Mouse (Mus musculus): ENCODE results near the gene Ttc27. TPM values are rescaled to one million over a fixed set of nuclear protein-coding genes. Genes with fewer than 3 reads are reported as not detected.

The Ttc27 gene
- polyA plus RNA-seq, 1 experiment from 2014 or later: 17.7 TPM

DNA sequence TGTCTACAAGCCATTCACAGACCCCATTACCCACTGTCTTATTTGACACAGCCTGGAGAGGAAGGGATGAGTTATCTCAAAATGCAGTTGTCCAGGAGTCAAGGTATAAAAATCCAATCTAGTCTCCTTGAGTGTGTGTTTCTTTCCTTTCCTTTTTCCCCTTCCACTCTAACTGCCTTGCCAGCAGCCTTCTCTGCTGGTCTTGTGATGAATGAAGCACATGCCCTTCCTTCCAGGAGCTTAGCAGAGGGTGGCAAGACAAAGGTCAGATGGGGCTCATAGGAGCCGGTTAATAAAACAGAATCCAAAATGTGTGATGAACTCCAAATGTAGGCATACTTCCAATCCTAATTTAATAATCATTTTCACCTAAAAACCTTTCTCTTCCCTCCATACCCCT lies 156.2 kb downstream of the Ttc27 start:
- Histone ChIP-seq H3K36me3 (ENCODE audit: control insufficient read depth, insufficient read depth, low read length) (no peaks in the 10 kb centered on the region), H3K4me3 (ENCODE audit: low read depth, low read length) (no peak overlapping the region), H3K9me3 (replicated peaks; ENCODE audit: control insufficient read depth, low read length, poor library complexity, severe bottlenecking) (no peaks in the 10 kb centered on the region; the same call in 1 of the 2 replicates), H3K4me1 (ENCODE audit: control insufficient read depth, insufficient read depth, low read length) (no peaks in the 10 kb centered on the region), H3K9ac (ENCODE audit: low read depth, low read length) (no peak overlapping the region), H3K4me2 (ENCODE audit: low read length) (no peak overlapping the region), H3K27ac (ENCODE audit: low read length) (no peak overlapping the region), H3K27me3 (ENCODE audit: control insufficient read depth, insufficient read depth, low read depth, low read length) (no peaks in the 10 kb centered on the region)
- WGBS: 93% methylated on average over 1 of the region's 1 CpGs
- no peak for ATAC-seq

DNA sequence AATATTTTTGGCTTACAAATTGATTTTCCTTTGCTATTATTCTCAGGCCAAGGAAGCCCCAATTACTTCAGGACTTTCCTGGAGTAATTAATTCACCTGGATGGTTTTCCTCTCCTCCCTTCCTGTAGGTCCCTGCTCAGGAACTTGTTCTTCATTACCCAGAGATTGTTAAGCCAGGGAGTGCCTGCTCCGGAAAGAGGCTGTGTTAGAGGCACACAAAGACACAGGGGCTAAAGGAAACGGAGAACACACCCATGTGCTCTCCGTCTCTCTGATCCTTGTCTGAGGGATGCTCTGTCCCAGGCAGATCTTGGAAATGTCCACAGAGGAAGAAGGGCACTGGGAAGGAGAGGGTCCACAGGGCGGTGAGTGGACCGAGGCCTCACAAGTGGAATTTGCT lies 158.2 kb downstream of the Ttc27 start:
- H3K4me3 ChIP-seq (ENCODE audit: low read depth, low read length): no peak overlapping the region
- no peak for ATAC-seq
- no peak overlapping the region for H3K27ac ChIP-seq (ENCODE audit: low read length)
- WGBS: 88% methylated on average over 5 of the region's 5 CpGs
- H3K36me3 ChIP-seq (ENCODE audit: control insufficient read depth, insufficient read depth, low read length): no peaks in the 10 kb centered on the region
- H3K4me1 ChIP-seq (ENCODE audit: control insufficient read depth, insufficient read depth, low read length): no peaks in the 10 kb centered on the region
- H3K27me3 ChIP-seq (ENCODE audit: control insufficient read depth, insufficient read depth, low read depth, low read length): no peaks in the 10 kb centered on the region
- H3K9me3 ChIP-seq (replicated peaks; ENCODE audit: control insufficient read depth, low read length, poor library complexity, severe bottlenecking): no peaks in the 10 kb centered on the region; the same call in 1 of the 2 replicates
- H3K9ac ChIP-seq (ENCODE audit: low read depth, low read length): no peak overlapping the region
- H3K4me2 ChIP-seq (ENCODE audit: low read length): no peak overlapping the region

DNA sequence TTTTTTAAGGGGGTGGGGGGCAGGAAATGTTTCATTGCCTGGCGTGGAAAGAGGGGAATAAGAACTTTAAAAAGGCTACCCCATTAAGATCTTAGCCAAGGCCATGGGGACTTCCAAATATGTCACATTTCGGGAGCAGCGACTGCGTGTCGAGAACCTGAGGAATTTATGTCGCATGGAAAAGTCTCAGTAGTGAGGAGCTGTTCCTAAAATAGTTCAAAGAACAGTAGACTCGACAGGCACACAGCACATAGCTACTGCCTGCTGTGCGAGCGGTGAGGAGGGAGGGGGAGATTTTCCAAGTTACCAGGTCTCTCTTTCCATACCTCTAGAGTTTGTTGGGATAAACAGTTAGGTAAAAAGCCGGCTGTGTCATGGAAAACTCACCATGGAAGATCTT lies 159.4 kb downstream of the Ttc27 start:
- H3K36me3 ChIP-seq (ENCODE audit: control insufficient read depth, insufficient read depth, low read length): no peaks in the 10 kb centered on the region
- H3K4me1 ChIP-seq (ENCODE audit: control insufficient read depth, insufficient read depth, low read length): no peaks in the 10 kb centered on the region
- H3K9ac ChIP-seq (ENCODE audit: low read depth, low read length): no peak overlapping the region
- no peaks in the 10 kb centered on the region for H3K27me3 ChIP-seq (ENCODE audit: control insufficient read depth, insufficient read depth, low read depth, low read length)
- H3K27ac ChIP-seq (ENCODE audit: low read length): no peak overlapping the region
- WGBS: 79% methylated on average over 10 of the region's 10 CpGs
- H3K9me3 ChIP-seq (replicated peaks; ENCODE audit: control insufficient read depth, low read length, poor library complexity, severe bottlenecking): no peaks in the 10 kb centered on the region; the same call in 1 of the 2 replicates
- no peak overlapping the region for H3K4me2 ChIP-seq (ENCODE audit: low read length)
- H3K4me3 ChIP-seq (ENCODE audit: low read depth, low read length): no peak overlapping the region
- ATAC-seq: no peak

DNA sequence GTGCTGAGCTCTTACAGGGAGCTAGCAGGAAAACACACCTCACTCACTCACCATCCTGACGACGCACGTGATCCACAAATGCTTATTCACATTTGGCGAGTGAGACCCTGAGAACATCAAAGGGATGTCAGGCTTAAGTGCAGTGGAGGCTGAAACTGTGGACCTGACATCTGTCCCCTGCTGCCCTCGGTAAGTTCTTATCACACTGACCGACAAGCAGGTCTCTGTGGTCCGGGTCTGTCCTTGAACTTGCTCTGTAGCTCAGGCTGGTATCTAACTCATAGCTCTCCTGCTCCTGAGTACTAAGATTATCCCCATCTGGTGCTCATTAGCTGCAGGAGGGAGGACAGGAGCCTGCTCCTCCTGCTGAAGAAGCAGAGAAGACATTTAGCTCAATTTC lies 162.2 kb downstream of the Ttc27 start:
- Histone ChIP-seq H3K9ac (ENCODE audit: low read depth, low read length) (no peak overlapping the region), H3K4me3 (ENCODE audit: low read depth, low read length) (no peak overlapping the region), H3K27ac (ENCODE audit: low read length) (no peak overlapping the region), H3K27me3 (ENCODE audit: control insufficient read depth, insufficient read depth, low read depth, low read length) (no peaks in the 10 kb centered on the region), H3K4me1 (ENCODE audit: control insufficient read depth, insufficient read depth, low read length) (no peaks in the 10 kb centered on the region), H3K4me2 (ENCODE audit: low read length) (no peak overlapping the region), H3K9me3 (replicated peaks; ENCODE audit: control insufficient read depth, low read length, poor library complexity, severe bottlenecking) (no peaks in the 10 kb centered on the region; the same call in 1 of the 2 replicates), H3K36me3 (ENCODE audit: control insufficient read depth, insufficient read depth, low read length) (no peaks in the 10 kb centered on the region)
- WGBS: 68% methylated on average over 7 of the region's 7 CpGs
- no peak for ATAC-seq

DNA sequence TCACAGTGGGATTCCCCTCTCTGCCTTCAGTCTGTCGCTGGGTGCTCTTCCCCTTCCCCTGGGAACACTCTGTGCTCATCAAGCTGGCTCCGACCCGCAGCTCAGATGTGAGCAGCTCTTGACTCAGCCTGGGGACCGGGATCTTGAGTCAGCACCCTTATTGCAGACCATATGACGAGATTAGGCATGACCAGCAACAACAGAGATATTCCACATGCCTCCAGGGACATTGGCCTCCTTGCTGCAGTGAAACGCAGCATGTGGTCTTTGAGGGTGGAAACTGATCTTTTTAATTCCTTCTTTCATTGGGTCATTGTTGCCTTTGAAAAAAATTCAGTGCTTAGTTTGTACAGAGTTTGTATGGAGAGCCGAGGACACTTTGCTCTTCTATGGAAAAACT lies 169.5 kb downstream of the Ttc27 start:
- Histone ChIP-seq H3K27ac (ENCODE audit: low read length) (no peak overlapping the region), H3K27me3 (ENCODE audit: control insufficient read depth, insufficient read depth, low read depth, low read length) (no peaks in the 10 kb centered on the region), H3K4me2 (ENCODE audit: low read length) (no peak overlapping the region), H3K36me3 (ENCODE audit: control insufficient read depth, insufficient read depth, low read length) (no peaks in the 10 kb centered on the region), H3K4me3 (ENCODE audit: low read depth, low read length) (no peak overlapping the region), H3K9ac (ENCODE audit: low read depth, low read length) (no peak overlapping the region), H3K4me1 (ENCODE audit: control insufficient read depth, insufficient read depth, low read length) (no peaks in the 10 kb centered on the region), H3K9me3 (replicated peaks; ENCODE audit: control insufficient read depth, low read length, poor library complexity, severe bottlenecking) (no peaks in the 10 kb centered on the region)
- no peak for ATAC-seq
- 29% methylated on average over 7 of the region's 7 CpGs for WGBS

DNA sequence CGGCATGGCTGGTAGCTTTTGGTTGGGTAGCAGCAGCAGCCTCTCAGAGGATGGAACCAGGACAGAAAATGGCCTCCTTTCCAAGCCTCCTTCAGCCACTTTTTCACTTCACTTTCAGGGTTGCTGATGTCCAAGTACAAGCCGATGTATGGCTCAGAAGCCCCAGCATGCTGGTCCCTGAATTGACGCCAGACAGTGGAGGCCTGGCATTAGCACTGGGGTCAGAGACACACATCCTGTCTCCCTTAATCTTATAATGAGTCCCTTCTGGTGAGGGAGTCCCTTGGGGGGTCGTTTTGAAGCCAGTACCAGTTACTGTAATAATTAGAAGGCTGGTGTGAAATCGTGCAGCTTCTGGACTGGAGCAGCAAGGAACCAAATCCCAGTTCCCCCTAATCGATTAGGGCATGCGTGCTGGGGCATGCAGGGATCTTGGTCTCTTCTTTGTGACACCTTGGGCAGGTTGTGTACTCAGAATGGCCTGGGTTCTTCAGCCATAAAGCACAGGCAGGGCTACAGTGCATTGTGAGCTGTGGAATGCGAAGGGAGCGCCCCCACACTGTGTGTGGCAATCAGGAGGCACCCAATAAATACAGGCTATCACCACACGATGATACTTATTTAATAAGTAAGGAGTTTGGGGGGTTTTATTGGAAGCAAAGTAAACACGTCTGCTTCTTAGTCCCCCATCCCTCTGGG lies 171.5 kb downstream of the Ttc27 start:
- WGBS: 76% methylated on average over 11 of the region's 11 CpGs
- Histone ChIP-seq H3K36me3 (ENCODE audit: control insufficient read depth, insufficient read depth, low read length) (no peaks in the 10 kb centered on the region), H3K9me3 (replicated peaks; ENCODE audit: control insufficient read depth, low read length, poor library complexity, severe bottlenecking) (no peaks in the 10 kb centered on the region), H3K9ac (ENCODE audit: low read depth, low read length) (no peak overlapping the region), H3K27me3 (ENCODE audit: control insufficient read depth, insufficient read depth, low read depth, low read length) (no peaks in the 10 kb centered on the region), H3K4me1 (ENCODE audit: control insufficient read depth, insufficient read depth, low read length) (no peaks in the 10 kb centered on the region), H3K27ac (ENCODE audit: low read length) (no peak overlapping the region), H3K4me3 (ENCODE audit: low read depth, low read length) (no peak overlapping the region), H3K4me2 (ENCODE audit: low read length) (no peak overlapping the region)
- ATAC-seq: no peak

DNA sequence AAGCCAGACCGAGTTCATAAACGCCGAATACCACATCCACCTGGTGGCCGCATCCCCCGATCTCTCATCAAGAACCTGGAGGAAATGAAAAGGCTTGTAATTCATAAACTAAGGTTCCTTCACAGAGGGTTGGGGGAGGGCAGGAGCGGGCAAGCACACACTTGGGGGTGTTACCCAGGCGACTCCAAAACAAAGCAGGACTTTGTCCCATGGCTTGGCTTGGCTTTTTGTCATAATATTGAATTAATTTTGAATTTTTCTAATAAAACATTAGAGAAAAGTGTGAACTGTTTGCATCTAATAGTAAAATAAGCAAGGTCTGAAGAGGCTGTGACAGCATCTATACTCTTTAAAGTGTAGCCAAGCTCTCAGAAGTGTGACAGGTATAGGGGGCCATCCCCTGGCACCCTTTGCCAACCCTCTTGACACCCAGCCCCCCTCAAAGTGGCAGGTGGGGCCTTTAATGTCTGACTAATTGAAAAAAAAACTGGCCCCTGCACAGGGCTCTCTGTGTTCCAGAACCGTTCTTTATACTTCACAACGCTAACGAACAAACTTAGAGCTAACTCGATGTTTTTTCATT lies 172.1 kb downstream of the Ttc27 start:
- Histone ChIP-seq H3K4me2 (ENCODE audit: low read length) (no peak overlapping the region), H3K27ac (ENCODE audit: low read length) (no peak overlapping the region), H3K4me3 (ENCODE audit: low read depth, low read length) (no peak overlapping the region), H3K9ac (ENCODE audit: low read depth, low read length) (no peak overlapping the region), H3K36me3 (ENCODE audit: control insufficient read depth, insufficient read depth, low read length) (no peaks in the 10 kb centered on the region), H3K27me3 (ENCODE audit: control insufficient read depth, insufficient read depth, low read depth, low read length) (no peaks in the 10 kb centered on the region), H3K9me3 (replicated peaks; ENCODE audit: control insufficient read depth, low read length, poor library complexity, severe bottlenecking) (no peaks in the 10 kb centered on the region), H3K4me1 (ENCODE audit: control insufficient read depth, insufficient read depth, low read length) (no peaks in the 10 kb centered on the region)
- no peak for ATAC-seq
- WGBS: 89% methylated on average over 11 of the region's 11 CpGs

DNA sequence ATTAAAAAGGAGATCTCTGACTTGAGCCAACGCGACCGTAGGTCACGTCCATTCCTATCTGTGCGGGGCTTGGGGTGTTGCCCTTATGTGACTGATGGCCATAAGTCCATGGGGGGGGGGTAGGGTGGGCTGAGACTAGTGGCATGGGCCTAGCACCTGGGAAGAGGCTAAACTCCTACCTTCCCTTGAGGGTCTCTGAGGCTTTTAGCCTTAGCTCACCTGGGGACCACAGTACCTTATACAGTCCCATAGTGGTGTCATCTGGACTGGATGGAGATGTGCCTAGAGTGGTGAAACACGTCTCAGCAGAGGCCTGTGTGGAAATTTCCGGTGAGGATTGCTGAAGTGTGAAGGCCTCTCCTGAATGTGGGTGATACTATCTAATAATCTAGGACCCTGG lies 184.9 kb downstream of the Ttc27 start:
- whole genome bisulfite sequencing: 94% methylated on average over 7 of the region's 7 CpGs

DNA sequence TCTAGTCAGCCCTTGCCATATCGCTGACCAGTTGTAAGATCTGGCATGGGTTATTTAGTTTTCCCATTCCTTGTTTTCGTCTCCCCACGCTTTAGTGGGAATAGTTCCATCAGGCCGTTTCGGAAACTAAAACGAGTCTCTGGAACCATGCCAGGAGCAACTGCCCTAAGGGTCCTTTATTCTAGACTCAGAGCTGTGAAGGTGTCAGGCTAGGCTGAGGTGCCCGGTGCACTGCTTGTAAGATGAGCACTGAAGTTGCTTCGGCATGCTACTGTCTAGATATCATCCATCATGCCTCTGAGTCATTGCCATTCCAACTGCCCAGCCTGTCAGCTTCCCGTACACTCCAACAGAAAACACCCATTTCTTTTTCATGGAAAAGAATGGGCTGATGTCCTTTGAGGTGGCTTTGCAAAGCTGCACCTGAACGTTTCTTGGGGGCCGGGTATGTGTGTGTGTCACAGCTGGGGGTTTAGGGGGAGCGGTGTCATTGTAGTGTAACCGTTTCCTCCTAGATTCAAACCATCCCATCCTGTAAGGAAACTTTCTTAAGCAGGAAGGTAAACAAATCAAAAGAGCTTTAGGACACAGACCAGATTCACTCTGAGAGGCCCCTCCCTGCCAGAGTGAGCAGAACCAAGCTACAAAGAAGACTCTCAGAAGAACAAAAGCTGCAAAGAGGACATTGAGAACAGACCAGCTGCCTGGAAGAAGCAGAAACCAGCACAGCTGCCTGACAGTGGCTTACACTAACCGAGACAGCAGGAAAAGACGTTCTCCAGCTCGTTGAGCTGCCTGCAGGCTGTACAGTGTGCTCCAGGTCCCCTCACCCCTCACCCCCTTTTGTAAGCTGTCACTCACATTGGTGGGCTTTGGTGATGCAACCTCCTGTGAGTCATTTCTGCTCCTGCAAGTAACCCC lies 186.1 kb downstream of the Ttc27 start:
- Histone ChIP-seq H3K9me3 (replicated peaks; ENCODE audit: control insufficient read depth, low read length, poor library complexity, severe bottlenecking) (no peaks in the 10 kb centered on the region), H3K4me3 (ENCODE audit: low read depth, low read length) (no peak overlapping the region)

More for the DNA sequence above, 184.9 kb downstream of the Ttc27 start:
- no peaks in the 10 kb centered on the region for H3K4me1 ChIP-seq (ENCODE audit: control insufficient read depth, insufficient read depth, low read length)
- no peak overlapping the region for H3K27ac ChIP-seq (ENCODE audit: low read length)
- H3K4me3 ChIP-seq (ENCODE audit: low read depth, low read length): no peak overlapping the region
- ATAC-seq: no peak
- H3K9me3 ChIP-seq (replicated peaks; ENCODE audit: control insufficient read depth, low read length, poor library complexity, severe bottlenecking): no peaks in the 10 kb centered on the region
- no peaks in the 10 kb centered on the region; the same call in 1 of the 2 replicates for H3K36me3 ChIP-seq (ENCODE audit: control insufficient read depth, insufficient read depth, low read length)
- no peaks in the 10 kb centered on the region for H3K27me3 ChIP-seq (ENCODE audit: control insufficient read depth, insufficient read depth, low read depth, low read length)
- no peak overlapping the region for H3K4me2 ChIP-seq (ENCODE audit: low read length)
- no peak overlapping the region for H3K9ac ChIP-seq (ENCODE audit: low read depth, low read length)

More for the DNA sequence above, 186.1 kb downstream of the Ttc27 start:
- H3K4me2 ChIP-seq (ENCODE audit: low read length): no peak overlapping the region
- no peaks in the 10 kb centered on the region for H3K4me1 ChIP-seq (ENCODE audit: control insufficient read depth, insufficient read depth, low read length)
- no peaks in the 10 kb centered on the region for H3K27me3 ChIP-seq (ENCODE audit: control insufficient read depth, insufficient read depth, low read depth, low read length)
- WGBS: 65% methylated on average over 16 of the region's 16 CpGs
- H3K27ac ChIP-seq (ENCODE audit: low read length): no peak overlapping the region
- no peak overlapping the region for H3K9ac ChIP-seq (ENCODE audit: low read depth, low read length)
- H3K36me3 ChIP-seq (ENCODE audit: control insufficient read depth, insufficient read depth, low read length): no peaks in the 10 kb centered on the region; the same call in 1 of the 2 replicates
- no peak for ATAC-seq

All from midbrain, embryonic 16.5 days (tissue).